Mouse (Mus musculus) hindbrain, embryonic 15.5 days (tissue): ENCODE results near the gene Klf2. TPM values are rescaled to one million over a fixed set of nuclear protein-coding genes. Genes with fewer than 3 reads are reported as not detected.
A peak's percentile ranks its signal among the peaks of the same experiment; 100 is the strongest.

Experiments used
- ATAC-seq: fragments of 200-750 bp; cut with Nextera tagmentation; 2 replicates; pipeline ENCODE4 v1.8.0; 2017; ENCODE audit warnings: low read depth, moderate number of reproducible peaks, moderate TSS enrichment; ENCODE audit not compliant: low FRiP score
- H3K27ac ChIP-seq: fragments of 300-500 bp; sonication (generic); replicated peaks from 2 replicates; pipeline ENCODE4 v1.5.1; 2015; ENCODE audit warnings: mild to moderate bottlenecking, inconsistent platforms
- H3K27me3 ChIP-seq: fragments of 300-500 bp; sonication (generic); 2 replicates; pipeline ENCODE4 v1.6.1; 2015; ENCODE audit warnings: control low read depth, inconsistent platforms
- H3K36me3 ChIP-seq: fragments of 300-500 bp; sonication (generic); 2 replicates; pipeline ENCODE4 v1.6.1; 2015; ENCODE audit warnings: control low read depth, inconsistent platforms
- H3K4me1 ChIP-seq: fragments of 300-500 bp; sonication (generic); replicated peaks from 2 replicates; pipeline ENCODE4 v1.6.1; 2015; ENCODE audit warnings: control low read depth, inconsistent platforms
- H3K4me2 ChIP-seq: fragments of 300-500 bp; sonication (generic); 2 replicates; pipeline ENCODE4 v1.6.1; 2015; ENCODE audit warnings: moderate library complexity, mild to moderate bottlenecking, inconsistent platforms
- H3K4me3 ChIP-seq: fragments of 300-500 bp; sonication (generic); 2 replicates; pipeline ENCODE4 v1.5.1; 2015; ENCODE audit warnings: mild to moderate bottlenecking, inconsistent platforms
- H3K9ac ChIP-seq: fragments of 300-500 bp; sonication (generic); 2 replicates; pipeline ENCODE4 v1.6.1; 2015; ENCODE audit warnings: inconsistent platforms
- H3K9me3 ChIP-seq: fragments of 300-500 bp; sonication (generic); 2 replicates; pipeline ENCODE4 v1.6.1; 2016; ENCODE audit warnings: control low read depth, inconsistent platforms
- WGBS: fragments of 180-500 bp; shearing (Covaris S2); methylation state at CpG from one replicate; pipeline ENCODE4 v1.1.7; 2015; 5-methylcytosine and 5-hydroxymethylcytosine counted together
- polyA plus RNA-seq: library from polyadenylated mRNA; unstranded; fragments of >200 nt; fragmentation: Nextera tagmentation; extraction: Ambion mirVana; gene quantifications from 2 replicates; pipeline ENCODE4 v1.2.1, GENCODE M21; 2015

Gene Klf2
- polyA plus RNA-seq, 1 experiment from 2014 or later: 6.9 TPM

DNA sequence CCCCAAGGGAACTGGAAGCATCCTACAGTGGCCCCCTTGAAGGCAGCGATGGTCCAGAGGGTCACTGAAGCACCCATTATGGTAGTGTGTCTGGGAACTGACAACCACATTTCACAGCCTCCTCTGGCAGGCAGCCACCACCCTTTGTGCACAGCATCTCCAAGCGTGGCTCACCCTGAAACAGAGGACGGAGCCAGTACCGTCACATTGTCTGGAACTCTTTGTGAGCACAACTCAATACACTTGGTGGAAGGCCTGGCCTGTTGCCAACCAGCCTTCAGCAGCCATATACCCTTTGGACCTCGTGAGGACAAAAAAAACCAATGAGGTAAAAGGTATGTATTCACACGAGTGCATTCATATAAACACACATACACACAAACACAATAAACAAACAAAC is 10.6 kb upstream of the Klf2 start:
- no peaks in the 10 kb centered on the region for H3K36me3 ChIP-seq
- WGBS: 36% methylated on average over 6 of the region's 6 CpGs
- no peak overlapping the region for H3K27ac ChIP-seq
- H3K9me3 ChIP-seq: no peaks in the 10 kb centered on the region
- H3K9ac ChIP-seq: no peak overlapping the region
- no peaks in the 10 kb centered on the region for H3K4me1 ChIP-seq
- no peak overlapping the region for H3K4me3 ChIP-seq
- no peaks in the 10 kb centered on the region for H3K27me3 ChIP-seq
- 0 out of 2 replicates have a peak, but pooled peaks have one; percentile 44 for ATAC-seq
- no peak overlapping the region for H3K4me2 ChIP-seq

GRCm38 (mm10) chr8:72310849-72311506 is 7.9 kb upstream of the Klf2 start:
- Histone ChIP-seq H3K4me3 (no peak overlapping the region), H3K36me3 (no peaks in the 10 kb centered on the region), H3K4me2 (no peak overlapping the region), H3K9ac (no peak overlapping the region), H3K4me1 (no peaks in the 10 kb centered on the region), H3K27ac (no peak overlapping the region), H3K9me3 (no peaks in the 10 kb centered on the region), H3K27me3 (no peaks in the 10 kb centered on the region)
- 41% methylated on average over 8 of the region's 8 CpGs for WGBS
- ATAC-seq: no peak

GRCm38 (mm10) chr8:72312926-72313518 is 5.8 kb upstream of the Klf2 start:
- no peak overlapping the region for H3K4me2 ChIP-seq
- H3K36me3 ChIP-seq: no peaks in the 10 kb centered on the region
- H3K4me3 ChIP-seq: no peak overlapping the region
- 0 out of 2 replicates have a peak, but pooled peaks cover 4% of the 10 kb centered on the region for H3K4me1 ChIP-seq
- H3K27ac ChIP-seq: no peak overlapping the region
- ATAC-seq: no peak
- no peaks in the 10 kb centered on the region for H3K9me3 ChIP-seq
- H3K27me3 ChIP-seq: no peaks in the 10 kb centered on the region; the same call in 1 of the 2 replicates
- 84% methylated on average over 3 of the region's 3 CpGs for WGBS
- H3K9ac ChIP-seq: no peak overlapping the region

DNA sequence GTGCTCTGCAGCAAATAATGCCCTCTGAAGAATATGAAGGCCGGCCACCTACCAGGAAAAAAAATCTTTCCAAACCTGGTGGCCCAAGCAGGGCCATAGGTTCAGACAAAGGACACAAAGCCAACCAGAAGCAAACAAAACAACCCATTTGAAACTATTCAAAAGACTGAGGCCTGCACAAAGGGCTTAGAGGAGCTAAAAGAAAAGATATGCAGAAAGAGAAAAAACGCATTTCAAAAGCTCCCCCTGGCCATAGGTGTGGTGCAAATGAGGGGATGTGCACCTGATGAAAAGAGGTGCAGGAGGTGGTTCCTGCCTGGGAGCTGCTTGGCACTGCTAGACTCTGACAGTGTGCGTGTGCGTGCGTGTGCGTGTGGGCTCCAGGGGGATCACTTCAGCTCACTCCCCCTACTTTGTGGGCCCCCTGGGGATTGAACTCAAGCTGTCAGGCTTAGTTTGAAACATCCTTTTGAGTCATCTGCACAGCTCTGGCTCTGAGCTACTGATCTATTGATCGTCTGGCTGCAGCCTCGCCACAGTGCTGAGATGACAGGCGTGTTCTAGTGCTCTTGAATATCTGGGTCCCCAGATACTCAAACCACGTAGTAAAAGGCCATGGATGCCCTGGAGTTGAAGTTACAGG is 2.7 kb upstream of the Klf2 start:
- H3K27ac ChIP-seq: no peak overlapping the region
- no peaks in the 10 kb centered on the region for H3K9me3 ChIP-seq
- peaks cover 24% of the 10 kb centered on the region for H3K27me3 ChIP-seq
- no peak overlapping the region for H3K4me3 ChIP-seq
- no peak for ATAC-seq
- no peak overlapping the region for H3K9ac ChIP-seq
- no peak overlapping the region for H3K4me2 ChIP-seq
- 20% methylated on average over 10 of the region's 10 CpGs for WGBS
- H3K36me3 ChIP-seq: no peaks in the 10 kb centered on the region
- H3K4me1 ChIP-seq: peaks cover 24% of the 10 kb centered on the region

GRCm38 (mm10) chr8:72317741-72318301 is 1.0 kb upstream of the Klf2 start:
- Histone ChIP-seq H3K4me1 (peaks cover 24% of the 10 kb centered on the region), H3K36me3 (no peaks in the 10 kb centered on the region), H3K27me3 (peaks cover 36% of the 10 kb centered on the region), H3K9ac (no peak overlapping the region), H3K4me2 (no peak overlapping the region), H3K27ac (no peak overlapping the region), H3K4me3 (no peak overlapping the region), H3K9me3 (no peaks in the 10 kb centered on the region)
- 46% methylated on average over 5 of the region's 5 CpGs for WGBS
- ATAC-seq: no peak

- no peak overlapping the region for H3K27ac ChIP-seq
- peaks cover 24% of the 10 kb centered on the region for H3K4me1 ChIP-seq
- under 1% methylated on average over 45 of the region's 48 CpGs for WGBS
- H3K9ac ChIP-seq: peak overlapping the region; percentile 45
- ATAC-seq: no peak
- H3K4me3 ChIP-seq: peak overlapping the region; percentile 58
- no peaks in the 10 kb centered on the region for H3K36me3 ChIP-seq
- peak overlapping the region; percentile 91 for H3K4me2 ChIP-seq
- peaks cover 36% of the 10 kb centered on the region for H3K27me3 ChIP-seq
- H3K9me3 ChIP-seq: no peaks in the 10 kb centered on the region
Observed at GRCm38 (mm10) chr8:72319397-72319796, 564 bp downstream of the Klf2 start.

- H3K4me3 ChIP-seq: peak overlapping the region; percentile 58
- H3K9me3 ChIP-seq: no peaks in the 10 kb centered on the region
- peak overlapping the region; percentile 45 for H3K9ac ChIP-seq
- no peaks in the 10 kb centered on the region for H3K36me3 ChIP-seq
- WGBS: 9% methylated on average over 55 of the region's 55 CpGs
- H3K4me1 ChIP-seq: peaks cover 24% of the 10 kb centered on the region
- peak overlapping the region; percentile 91 for H3K4me2 ChIP-seq
- H3K27me3 ChIP-seq: peaks cover 36% of the 10 kb centered on the region
- ATAC-seq: no peak
- no peak overlapping the region for H3K27ac ChIP-seq
Observed at GRCm38 (mm10) chr8:72319921-72320802, 1.3 kb downstream of the Klf2 start.

GRCm38 (mm10) chr8:72320803-72321583 is 2.2 kb downstream of the Klf2 start:
- ATAC-seq: no peak
- WGBS: 65% methylated on average over 25 of the region's 25 CpGs
- Histone ChIP-seq H3K27ac (no peak overlapping the region), H3K4me1 (peaks cover 24% of the 10 kb centered on the region), H3K36me3 (no peaks in the 10 kb centered on the region), H3K9me3 (no peaks in the 10 kb centered on the region), H3K9ac (no peak overlapping the region), H3K4me2 (peak overlapping the region; percentile 91; the same call in 1 of the 2 replicates), H3K4me3 (peak overlapping the region; percentile 58), H3K27me3 (peaks cover 36% of the 10 kb centered on the region)

DNA sequence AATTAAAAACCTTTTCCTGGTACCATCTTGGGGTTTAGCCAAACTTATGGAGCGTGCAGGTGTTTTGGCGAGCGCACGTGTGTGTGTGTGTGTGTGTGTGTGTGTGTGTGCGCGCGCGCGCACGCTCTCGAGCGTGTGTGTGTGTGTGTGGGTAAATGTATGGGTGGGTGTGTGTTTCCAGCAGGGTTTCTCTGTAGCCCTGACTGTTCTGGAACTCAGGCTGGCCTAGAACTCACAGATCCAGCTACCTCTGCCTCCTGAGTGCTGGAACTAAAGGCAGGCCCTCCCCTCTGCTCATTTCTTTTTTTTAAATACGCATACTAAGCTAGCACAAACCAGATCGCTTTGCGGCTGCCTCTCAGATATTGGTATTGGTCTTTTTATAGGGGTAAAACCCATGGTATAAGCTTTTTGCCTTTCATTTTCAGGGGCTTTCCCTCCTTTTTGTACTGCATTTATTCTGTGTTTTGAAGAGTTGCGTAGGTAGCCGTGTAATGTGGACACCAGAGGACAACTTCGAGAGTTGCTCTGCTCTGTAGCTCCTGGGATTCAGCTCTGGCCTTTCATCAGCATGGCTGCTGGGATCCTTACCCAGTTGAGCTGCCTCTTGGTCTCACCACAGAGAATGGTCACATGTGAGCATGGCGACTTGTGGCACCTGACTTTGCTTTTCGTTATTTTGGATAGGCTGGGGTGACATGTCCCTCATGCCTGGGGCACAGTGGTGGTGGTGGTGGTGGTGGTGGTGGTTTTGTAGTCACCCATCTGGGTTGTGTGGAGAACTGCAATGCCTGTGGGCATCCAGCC is 3.0 kb downstream of the Klf2 start:
- Histone ChIP-seq H3K4me1 (peaks cover 24% of the 10 kb centered on the region), H3K27me3 (peaks cover 36% of the 10 kb centered on the region), H3K9ac (no peak overlapping the region), H3K36me3 (no peaks in the 10 kb centered on the region), H3K4me2 (0 out of 2 replicates have a peak overlapping the region, but pooled peaks have one; percentile 9), H3K4me3 (no peak overlapping the region), H3K27ac (no peak overlapping the region), H3K9me3 (no peaks in the 10 kb centered on the region)
- WGBS: 90% methylated on average over 20 of the region's 20 CpGs
- ATAC-seq: no peak

GRCm38 (mm10) chr8:72322471-72322889 is 3.6 kb downstream of the Klf2 start:
- WGBS: 77% methylated on average over 7 of the region's 7 CpGs
- H3K4me1 ChIP-seq: peaks cover 24% of the 10 kb centered on the region
- no peak overlapping the region for H3K4me2 ChIP-seq
- ATAC-seq: no peak
- peaks cover 36% of the 10 kb centered on the region for H3K27me3 ChIP-seq
- no peak overlapping the region for H3K4me3 ChIP-seq
- no peak overlapping the region for H3K27ac ChIP-seq
- no peak overlapping the region for H3K9ac ChIP-seq
- H3K36me3 ChIP-seq: no peaks in the 10 kb centered on the region
- H3K9me3 ChIP-seq: no peaks in the 10 kb centered on the region
